Mouse (Mus musculus) frontal cortex, adult (tissue): ENCODE measurements around the gene Rnf168.
"Not testable (repeated sequence)": the region's sequence is repeated elsewhere in the genome, so short reads cannot be mapped to it uniquely, and the experiment has no call there.

ENCODE experiments used
- ATAC-seq: cut with Nextera tagmentation; 2 replicates; pipeline ENCODE4 v1.9.2; 2017; ENCODE audit warnings: mild to moderate bottlenecking, moderate library complexity, mixed read lengths; ENCODE audit not compliant: low TSS enrichment

Gene Rnf168

DNA sequence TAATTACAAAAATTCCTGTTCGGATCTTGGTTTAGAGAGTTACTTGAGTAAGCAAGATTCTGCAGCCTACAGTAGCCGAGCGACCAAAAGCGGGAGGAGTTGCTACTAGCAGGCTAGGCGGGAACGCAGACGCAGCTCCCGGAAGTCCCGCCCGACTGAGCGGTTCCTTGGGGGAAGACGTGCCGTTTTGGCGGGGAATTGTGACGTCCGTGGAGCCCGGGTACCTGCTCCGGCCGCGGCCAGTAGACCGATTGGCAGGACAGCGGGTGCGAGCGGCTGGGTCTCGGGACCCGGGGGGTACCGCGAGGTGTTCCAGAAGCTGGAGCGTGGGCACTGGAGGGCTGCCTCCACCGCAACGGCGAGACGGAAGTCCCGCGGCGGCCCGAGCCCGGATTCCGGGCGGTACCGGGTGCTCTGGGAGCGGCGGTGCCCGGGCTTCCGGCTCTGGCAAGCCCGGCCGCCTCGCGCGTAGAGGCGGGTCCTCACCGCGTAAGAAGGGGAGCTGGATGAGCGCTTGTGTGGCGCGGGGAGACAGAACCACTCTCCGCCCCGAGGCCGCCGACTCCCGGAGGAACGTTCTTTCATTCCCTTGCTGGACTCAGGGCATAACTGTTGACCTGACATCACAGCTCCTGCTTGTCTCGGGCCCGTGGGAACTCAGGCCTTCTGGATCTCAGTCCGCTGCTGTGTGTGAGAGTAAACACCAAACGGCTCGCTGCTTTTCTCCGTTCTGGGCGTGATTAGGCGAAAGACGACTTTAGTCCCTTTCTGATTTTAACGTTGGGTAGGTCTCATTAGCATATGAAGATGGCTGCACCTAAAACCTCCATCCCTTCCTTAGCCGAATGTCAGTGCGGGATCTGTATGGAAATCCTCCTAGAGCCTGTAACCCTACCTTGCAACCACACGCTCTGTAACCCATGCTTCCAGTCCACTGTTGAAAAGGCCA is at the start of gene Rnf168:
Gene Rnf168, plus strand, starts transcription at position 152 of the 949 bp plus-strand sequence.
- peak; percentile 99 for ATAC-seq

- ATAC-seq = not testable (repeated sequence)
These were observed 45.2 kb upstream of the Rnf168 start for GRCm38 (mm10) chr16:32232050-32232449.

DNA sequence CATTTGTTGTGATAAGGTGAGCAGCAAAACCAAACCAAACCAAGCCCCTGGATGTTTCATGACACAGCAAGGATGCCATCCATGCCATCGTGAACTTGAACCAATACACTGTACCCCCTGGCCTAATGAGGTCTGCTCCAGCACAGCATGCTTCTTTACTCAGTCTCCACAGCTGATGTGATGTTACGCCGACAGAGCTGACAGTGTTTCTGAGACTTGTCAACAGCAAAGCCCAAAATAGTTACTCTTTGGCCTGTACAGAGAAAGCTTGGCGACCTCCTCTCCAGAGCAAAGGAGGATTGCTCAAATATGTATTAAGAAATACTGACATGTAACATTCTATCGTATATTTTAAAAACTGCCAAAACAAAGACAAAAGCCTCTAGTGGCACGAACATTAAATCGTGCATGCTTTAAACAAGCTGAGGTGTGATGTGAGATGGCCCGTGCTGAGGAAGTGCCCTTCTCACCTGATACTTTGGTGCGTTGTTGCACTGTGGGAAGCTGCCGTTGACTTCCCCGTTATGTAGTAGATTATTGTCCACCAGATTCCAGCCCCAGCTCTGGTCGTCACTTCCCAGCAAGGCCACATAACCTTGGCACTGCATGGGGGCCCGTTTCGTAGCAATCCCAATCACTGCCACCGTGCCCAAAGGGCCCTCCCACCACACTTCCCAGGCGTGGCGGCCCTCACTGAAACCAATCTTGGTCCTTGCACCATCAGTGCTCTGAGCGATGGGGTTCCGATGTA is 39.2 kb upstream of the Rnf168 start:
- ATAC-seq = no peak

GRCm38 (mm10) chr16:32239428-32240312 is 37.6 kb upstream of the Rnf168 start:
- ATAC-seq = no peak

GRCm38 (mm10) chr16:32243901-32244300 is 33.4 kb upstream of the Rnf168 start:
- ATAC-seq = no peak

DNA sequence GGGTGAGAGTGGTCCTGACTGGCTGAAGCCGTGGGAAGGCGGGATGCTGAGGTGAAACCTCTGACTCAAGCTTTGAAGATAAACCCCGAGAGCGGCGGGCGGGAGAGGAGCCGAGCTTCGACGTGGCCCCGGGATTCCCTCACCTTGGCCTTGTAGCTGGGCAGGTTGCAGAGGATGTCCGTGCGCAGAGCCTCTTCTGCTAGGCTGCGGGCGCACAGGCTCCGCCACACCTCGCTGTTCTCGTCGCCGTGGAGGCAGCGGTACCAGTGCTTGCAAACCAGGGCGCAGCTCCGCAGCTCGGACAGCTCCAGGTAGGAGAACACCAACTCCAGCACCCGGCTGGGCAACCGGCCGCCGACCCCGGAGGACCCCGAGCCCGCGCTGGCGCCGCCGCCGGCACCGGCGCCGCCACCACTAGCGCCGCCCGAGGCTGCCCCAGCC is 30.9 kb upstream of the Rnf168 start:
- peak; percentile 48 for ATAC-seq

GRCm38 (mm10) chr16:32246952-32247370 is 30.3 kb upstream of the Rnf168 start, which contains the start of the genes Fbxo45 and Wdr53:
TSS of gene Fbxo45 (minus strand) at chr16:32247158.
TSS of gene Wdr53 (plus strand) at chr16:32247227.
- peak; percentile 99 for ATAC-seq

DNA sequence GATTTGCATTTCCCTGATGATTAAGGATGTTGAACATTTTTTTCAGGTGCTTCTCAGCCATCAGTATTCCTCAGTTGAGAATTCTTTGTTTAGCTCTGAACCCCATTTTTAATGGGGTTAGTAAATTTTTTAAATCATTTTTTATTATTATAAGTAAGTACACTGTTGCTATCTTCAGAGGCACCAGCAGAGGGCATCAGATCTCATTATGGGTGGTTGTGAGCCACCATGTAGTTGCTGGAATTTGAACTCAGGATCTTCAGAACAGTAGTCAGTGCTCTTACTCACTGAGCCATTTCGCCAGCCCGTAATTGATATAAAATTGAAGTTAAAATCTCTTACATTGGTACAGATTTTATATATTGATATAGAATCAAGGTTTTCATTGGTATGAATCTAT is 13.0 kb upstream of the Rnf168 start:
- ATAC-seq = not testable (repeated sequence)

- ATAC-seq = no peak
These were observed 6.0 kb upstream of the Rnf168 start, which contains the start of gene Smco1 for GRCm38 (mm10) chr16:32271291-32271690. TSS of gene Smco1 (plus strand) at chr16:32271468.

DNA sequence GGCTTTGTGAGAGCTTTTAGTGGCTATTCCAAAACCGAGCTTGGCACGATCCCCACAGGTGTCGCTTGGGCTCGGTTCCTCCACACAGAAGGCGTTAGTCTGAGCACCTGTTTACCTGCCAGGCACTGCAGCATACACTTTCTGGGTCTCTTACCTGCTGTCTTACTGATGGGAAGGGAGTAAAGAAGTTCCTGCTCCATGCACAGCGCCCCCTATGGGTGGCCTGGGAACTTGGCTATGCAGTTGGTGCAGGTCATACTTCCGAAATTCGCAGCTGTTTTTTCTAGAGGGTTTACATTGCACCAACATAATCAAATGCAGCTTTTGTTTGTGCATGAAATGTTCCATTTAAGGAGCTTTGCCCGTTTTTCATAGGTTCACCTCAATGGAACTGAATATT is 3.9 kb upstream of the Rnf168 start:
- no peak for ATAC-seq

GRCm38 (mm10) chr16:32275041-32275440 is 2.2 kb upstream of the Rnf168 start:
- no peak for ATAC-seq

DNA sequence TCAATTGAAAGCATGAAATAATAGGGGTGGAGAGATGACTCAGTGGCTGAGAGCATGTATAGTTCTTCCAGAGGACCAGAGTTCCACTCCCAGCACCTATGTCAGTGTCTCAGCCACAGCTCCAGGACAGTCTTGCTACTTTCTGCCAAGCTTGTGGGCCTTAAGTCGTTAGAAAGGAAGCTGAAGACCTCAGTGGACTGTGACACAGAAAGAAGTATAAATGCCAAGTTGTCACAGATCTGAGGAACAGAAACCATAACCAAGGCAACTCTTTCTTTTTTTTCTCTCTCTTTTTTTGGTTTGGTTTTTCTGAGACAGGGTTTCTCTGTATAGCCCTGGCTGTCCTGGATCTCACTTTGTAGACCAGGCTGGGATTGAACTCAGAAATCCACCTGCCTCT is 1.4 kb upstream of the Rnf168 start:
- ATAC-seq = no peak

DNA sequence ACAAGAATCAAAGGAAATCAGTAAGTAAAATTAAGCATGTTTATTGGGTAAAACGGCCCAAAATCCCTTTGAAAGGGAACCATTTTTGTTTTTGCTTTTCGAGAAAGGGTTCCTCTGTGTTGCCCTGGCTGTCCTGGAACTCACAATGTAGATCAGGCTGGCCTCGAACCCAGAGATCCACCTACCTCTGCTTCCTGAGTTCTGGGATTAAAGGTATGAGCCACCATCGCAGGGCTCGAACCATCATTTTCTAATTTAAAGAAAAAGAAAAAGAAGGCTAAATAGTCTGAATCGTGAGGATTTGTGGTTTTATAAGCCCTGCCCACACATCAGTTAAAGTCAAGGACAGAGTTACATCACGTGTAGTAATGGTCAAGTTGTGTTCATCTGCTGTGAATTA is 1.1 kb downstream of the Rnf168 start:
- ATAC-seq = no peak

- ATAC-seq = no peak
These were observed 3.0 kb downstream of the Rnf168 start for GRCm38 (mm10) chr16:32280211-32280610.

- ATAC-seq = no peak
These were observed 5.3 kb downstream of the Rnf168 start for GRCm38 (mm10) chr16:32282608-32283007.

GRCm38 (mm10) chr16:32291821-32292220 is 14.6 kb downstream of the Rnf168 start:
- ATAC-seq = no peak

GRCm38 (mm10) chr16:32299617-32300016 is 22.4 kb downstream of the Rnf168 start:
- not testable (repeated sequence) for ATAC-seq

DNA sequence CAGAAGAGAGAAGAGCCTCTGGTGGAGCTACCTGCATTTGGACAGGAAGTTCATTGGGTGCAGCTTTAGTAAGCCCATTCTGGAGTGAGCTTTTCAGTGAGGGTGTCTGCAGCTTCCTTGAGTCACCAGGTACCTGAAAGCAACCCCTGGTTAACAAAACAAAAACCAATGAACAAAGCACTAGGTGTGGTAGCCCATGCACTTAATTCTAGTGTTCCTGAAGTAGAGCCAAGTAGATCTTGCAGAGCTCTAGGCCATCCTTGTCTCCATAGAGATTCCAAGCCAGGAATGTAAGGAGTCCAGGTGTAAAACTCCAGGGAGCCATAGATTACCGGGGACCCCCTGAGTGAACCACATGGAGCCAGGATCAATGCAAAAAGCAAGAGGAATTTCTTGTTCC is 25.8 kb downstream of the Rnf168 start:
- no peak for ATAC-seq

DNA sequence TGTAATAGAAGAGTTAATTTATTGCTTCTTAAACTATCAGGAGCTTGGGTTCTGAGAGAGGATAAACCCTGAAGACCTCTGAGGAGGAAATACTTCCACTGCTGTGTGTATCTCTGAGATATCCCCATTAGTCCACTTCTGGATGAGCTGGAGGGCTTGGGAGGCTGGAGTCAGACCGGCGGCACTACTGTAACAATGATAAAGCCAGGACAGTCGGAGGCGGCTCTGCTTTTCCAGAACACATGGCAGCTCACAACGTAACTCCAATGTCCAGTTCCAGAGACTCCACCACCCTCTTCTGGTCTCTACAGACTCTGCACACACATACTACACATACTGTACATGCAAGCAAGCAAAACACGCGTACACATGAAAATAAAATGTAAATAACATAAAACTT is 26.6 kb downstream of the Rnf168 start:
- no peak for ATAC-seq

DNA sequence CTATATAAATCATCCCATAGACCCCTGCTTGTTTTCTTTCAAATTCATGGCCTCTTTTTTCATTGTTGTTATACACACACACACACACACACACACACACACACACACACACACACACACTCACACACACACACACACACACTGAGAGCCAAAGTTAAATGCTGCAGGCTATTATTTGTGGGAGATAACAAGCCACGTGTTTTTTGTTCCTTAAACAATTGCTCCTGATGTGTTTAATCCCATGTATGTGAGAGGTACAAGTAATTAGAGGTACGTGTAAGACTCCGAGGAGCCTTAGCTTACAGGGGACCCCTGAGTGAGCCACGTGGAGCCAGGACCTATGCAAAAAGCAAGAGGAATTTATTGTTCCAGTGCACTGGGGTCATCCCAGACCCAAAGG is 34.7 kb downstream of the Rnf168 start:
- ATAC-seq = no peak

DNA sequence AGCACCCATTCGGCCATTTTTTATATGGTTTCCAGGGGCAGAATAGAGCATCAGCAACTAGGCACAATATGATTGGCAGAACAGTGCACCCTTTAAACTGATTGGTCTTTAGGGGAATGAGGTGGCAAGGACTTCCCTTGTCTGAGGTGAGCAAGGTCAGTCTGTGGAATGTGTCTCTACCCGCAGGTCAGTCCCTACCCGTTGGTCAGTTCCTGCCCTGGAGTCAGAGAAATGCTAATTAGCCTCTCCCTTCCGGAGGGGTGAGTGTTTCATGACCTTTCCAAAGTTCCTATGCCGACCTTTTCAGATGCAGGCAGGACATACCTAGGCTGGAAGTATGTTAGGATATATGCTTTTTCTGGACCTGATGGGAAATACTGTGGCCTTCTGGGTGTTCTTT is 35.1 kb downstream of the Rnf168 start:
- ATAC-seq = no peak
